Mouse (Mus musculus) hindbrain, embryonic 15.5 days (tissue): ENCODE results near the gene Khdrbs1. TPM values are rescaled to one million over a fixed set of nuclear protein-coding genes. Genes with fewer than 3 reads are reported as not detected.

Experiments
- ATAC-seq: fragments of 200-750 bp; cut with Nextera tagmentation; 2 replicates; pipeline ENCODE4 v1.8.0; 2017; ENCODE audit warnings: low read depth, moderate number of reproducible peaks, moderate TSS enrichment; ENCODE audit not compliant: low FRiP score
- H3K27ac ChIP-seq: fragments of 300-500 bp; sonication (generic); replicated peaks from 2 replicates; pipeline ENCODE4 v1.5.1; 2015; ENCODE audit warnings: mild to moderate bottlenecking, inconsistent platforms
- H3K27me3 ChIP-seq: fragments of 300-500 bp; sonication (generic); 2 replicates; pipeline ENCODE4 v1.6.1; 2015; ENCODE audit warnings: control low read depth, inconsistent platforms
- H3K36me3 ChIP-seq: fragments of 300-500 bp; sonication (generic); 2 replicates; pipeline ENCODE4 v1.6.1; 2015; ENCODE audit warnings: control low read depth, inconsistent platforms
- H3K4me1 ChIP-seq: fragments of 300-500 bp; sonication (generic); replicated peaks from 2 replicates; pipeline ENCODE4 v1.6.1; 2015; ENCODE audit warnings: control low read depth, inconsistent platforms
- H3K4me2 ChIP-seq: fragments of 300-500 bp; sonication (generic); 2 replicates; pipeline ENCODE4 v1.6.1; 2015; ENCODE audit warnings: moderate library complexity, mild to moderate bottlenecking, inconsistent platforms
- H3K4me3 ChIP-seq: fragments of 300-500 bp; sonication (generic); 2 replicates; pipeline ENCODE4 v1.5.1; 2015; ENCODE audit warnings: mild to moderate bottlenecking, inconsistent platforms
- H3K9ac ChIP-seq: fragments of 300-500 bp; sonication (generic); 2 replicates; pipeline ENCODE4 v1.6.1; 2015; ENCODE audit warnings: inconsistent platforms
- H3K9me3 ChIP-seq: fragments of 300-500 bp; sonication (generic); 2 replicates; pipeline ENCODE4 v1.6.1; 2016; ENCODE audit warnings: control low read depth, inconsistent platforms
- WGBS: fragments of 180-500 bp; shearing (Covaris S2); methylation state at CpG from one replicate; pipeline ENCODE4 v1.1.7; 2015; 5-methylcytosine and 5-hydroxymethylcytosine counted together
- polyA plus RNA-seq: library from polyadenylated mRNA; unstranded; fragments of >200 nt; fragmentation: Nextera tagmentation; extraction: Ambion mirVana; gene quantifications from 2 replicates; pipeline ENCODE4 v1.2.1, GENCODE M21; 2015

Khdrbs1 gene
- polyA plus RNA-seq, result 121 and 122 TPM in 2 replicates

GRCm38 (mm10) chr4:129742232-129743009, at the start of gene Khdrbs1:
Gene Khdrbs1, minus strand, starts transcription at chr4:129742303.
- Histone ChIP-seq H3K4me3 (peak within 1 kb of the TSS; percentile 99), H3K9ac (peak within 1 kb of the TSS; percentile 96), H3K4me2 (peak within 1 kb of the TSS; percentile 59), H3K27ac (peak within 1 kb of the TSS; percentile 99), H3K9me3 (no peaks in the 10 kb centered on the region), H3K36me3 (no peaks in the 10 kb centered on the region), H3K27me3 (no peaks in the 10 kb centered on the region), H3K4me1 (peaks cover 35% of the 10 kb centered on the region)
- WGBS, result under 1% methylated on average over 71 of the region's 76 CpGs
- ATAC-seq, result peak; percentile 94

- no peaks in the 10 kb centered on the region for H3K9me3 ChIP-seq
- 6% methylated on average over 1 of the region's 1 CpGs for WGBS
- ATAC-seq, result peak; percentile 74; the same call in 1 of the 2 replicates
- peaks cover 26% of the 10 kb centered on the region for H3K4me1 ChIP-seq
- 0 out of 2 replicates have a peak, but pooled peaks cover 3% of the 10 kb centered on the region for H3K27me3 ChIP-seq
- no peak overlapping the region for H3K4me2 ChIP-seq
- peak overlapping the region; percentile 56 for H3K27ac ChIP-seq
- H3K9ac ChIP-seq, result no peak overlapping the region
- no peaks in the 10 kb centered on the region for H3K36me3 ChIP-seq
- no peak overlapping the region for H3K4me3 ChIP-seq
Observed at GRCm38 (mm10) chr4:129791399-129791798, 49.3 kb upstream of the Khdrbs1 start.

GRCm38 (mm10) chr4:129790475-129790874, 48.4 kb upstream of the Khdrbs1 start:
- no peak for ATAC-seq
- Histone ChIP-seq H3K9ac (no peak overlapping the region), H3K27me3 (no peaks in the 10 kb centered on the region), H3K9me3 (no peaks in the 10 kb centered on the region), H3K4me3 (no peak overlapping the region), H3K4me2 (no peak overlapping the region), H3K4me1 (peaks cover 19% of the 10 kb centered on the region), H3K36me3 (no peaks in the 10 kb centered on the region), H3K27ac (no peak overlapping the region)
- 63% methylated on average over 3 of the region's 3 CpGs for WGBS

GRCm38 (mm10) chr4:129789635-129790034, 47.5 kb upstream of the Khdrbs1 start:
- no peak overlapping the region for H3K27ac ChIP-seq
- no peak overlapping the region for H3K9ac ChIP-seq
- no peaks in the 10 kb centered on the region for H3K27me3 ChIP-seq
- no peak overlapping the region for H3K4me3 ChIP-seq
- H3K9me3 ChIP-seq, result no peaks in the 10 kb centered on the region
- peaks cover 10% of the 10 kb centered on the region for H3K4me1 ChIP-seq
- no peak overlapping the region for H3K4me2 ChIP-seq
- H3K36me3 ChIP-seq, result no peaks in the 10 kb centered on the region
- WGBS, result 98% methylated on average over 2 of the region's 2 CpGs
- ATAC-seq, result no peak

- Histone ChIP-seq H3K9ac (no peak overlapping the region), H3K27ac (no peak overlapping the region), H3K36me3 (no peaks in the 10 kb centered on the region), H3K27me3 (no peaks in the 10 kb centered on the region), H3K4me3 (no peak overlapping the region), H3K9me3 (no peaks in the 10 kb centered on the region), H3K4me2 (no peak overlapping the region), H3K4me1 (peaks cover 9% of the 10 kb centered on the region)
- WGBS, result 80% methylated on average over 8 of the region's 8 CpGs
- no peak for ATAC-seq
Observed at GRCm38 (mm10) chr4:129788693-129789092, 46.6 kb upstream of the Khdrbs1 start.

- Histone ChIP-seq H3K36me3 (no peaks in the 10 kb centered on the region), H3K27ac (no peak overlapping the region), H3K9ac (no peak overlapping the region), H3K4me2 (no peak overlapping the region), H3K4me1 (peaks cover 12% of the 10 kb centered on the region), H3K27me3 (no peaks in the 10 kb centered on the region), H3K9me3 (no peaks in the 10 kb centered on the region), H3K4me3 (no peak overlapping the region)
- no peak for ATAC-seq
- WGBS, result under 1% methylated on average over 4 of the region's 4 CpGs
Observed at GRCm38 (mm10) chr4:129785178-129785577, 43.1 kb upstream of the Khdrbs1 start.

- no peaks in the 10 kb centered on the region for H3K9me3 ChIP-seq
- H3K9ac ChIP-seq, result no peak overlapping the region
- H3K27me3 ChIP-seq, result no peaks in the 10 kb centered on the region
- peaks cover 12% of the 10 kb centered on the region for H3K4me1 ChIP-seq
- no peak overlapping the region for H3K4me3 ChIP-seq
- no peak overlapping the region for H3K27ac ChIP-seq
- H3K4me2 ChIP-seq, result no peak overlapping the region
- WGBS, result 85% methylated on average over 5 of the region's 5 CpGs
- no peaks in the 10 kb centered on the region for H3K36me3 ChIP-seq
- ATAC-seq, result no peak
Observed at GRCm38 (mm10) chr4:129783506-129783905, 41.4 kb upstream of the Khdrbs1 start.

- Histone ChIP-seq H3K27ac (peak overlapping the region; percentile 17; the same call in 1 of the 2 replicates), H3K4me2 (no peak overlapping the region), H3K36me3 (no peaks in the 10 kb centered on the region), H3K9ac (no peak overlapping the region), H3K4me3 (no peak overlapping the region), H3K27me3 (no peaks in the 10 kb centered on the region), H3K9me3 (no peaks in the 10 kb centered on the region), H3K4me1 (peaks cover 12% of the 10 kb centered on the region)
- 32% methylated on average over 3 of the region's 3 CpGs for WGBS
- peak; percentile 54; the same call in 1 of the 2 replicates for ATAC-seq
Observed at GRCm38 (mm10) chr4:129782857-129783331, 40.8 kb upstream of the Khdrbs1 start.

GRCm38 (mm10) chr4:129781881-129782675, 40.0 kb upstream of the Khdrbs1 start:
- H3K9me3 ChIP-seq, result no peaks in the 10 kb centered on the region
- no peaks in the 10 kb centered on the region for H3K36me3 ChIP-seq
- H3K4me2 ChIP-seq, result no peak overlapping the region
- H3K4me1 ChIP-seq, result peaks cover 12% of the 10 kb centered on the region
- no peak overlapping the region for H3K4me3 ChIP-seq
- peak overlapping the region; percentile 17; the same call in 1 of the 2 replicates for H3K27ac ChIP-seq
- no peaks in the 10 kb centered on the region for H3K27me3 ChIP-seq
- peak; percentile 82; the same call in 1 of the 2 replicates for ATAC-seq
- H3K9ac ChIP-seq, result no peak overlapping the region
- WGBS, result 11% methylated on average over 4 of the region's 4 CpGs

GRCm38 (mm10) chr4:129771672-129772521, 29.8 kb upstream of the Khdrbs1 start:
- Histone ChIP-seq H3K9me3 (no peaks in the 10 kb centered on the region), H3K4me1 (peaks cover 26% of the 10 kb centered on the region), H3K4me3 (no peak overlapping the region), H3K36me3 (no peaks in the 10 kb centered on the region), H3K4me2 (peak overlapping the region; percentile 43), H3K27ac (peak overlapping the region; percentile 62), H3K9ac (no peak overlapping the region), H3K27me3 (no peaks in the 10 kb centered on the region)
- 4% methylated on average over 21 of the region's 21 CpGs for WGBS
- peak; percentile 80 for ATAC-seq

- WGBS, result 16% methylated on average over 7 of the region's 7 CpGs
- Histone ChIP-seq H3K4me1 (peaks cover 26% of the 10 kb centered on the region), H3K9me3 (no peaks in the 10 kb centered on the region), H3K27ac (peak overlapping the region; percentile 62), H3K4me3 (no peak overlapping the region), H3K4me2 (peak overlapping the region; percentile 43), H3K36me3 (no peaks in the 10 kb centered on the region), H3K27me3 (no peaks in the 10 kb centered on the region), H3K9ac (no peak overlapping the region)
- ATAC-seq, result peak; percentile 51; the same call in 1 of the 2 replicates
Observed at GRCm38 (mm10) chr4:129771314-129771671, 29.2 kb upstream of the Khdrbs1 start.
